Mouse (Mus musculus): ENCODE results near the gene Cdkl3. TPM values are rescaled to one million over a fixed set of nuclear protein-coding genes. Genes with fewer than 3 reads are reported as not detected.

The Cdkl3 gene
- total RNA-seq (2014; rRNA removed) (23.8 and 30.1 TPM in 2 replicates), polyA plus RNA-seq (2015; fragmentation: Nextera tagmentation; extraction: Ambion mirVana) (41.8 and 53.2 TPM in 2 replicates)

DNA sequence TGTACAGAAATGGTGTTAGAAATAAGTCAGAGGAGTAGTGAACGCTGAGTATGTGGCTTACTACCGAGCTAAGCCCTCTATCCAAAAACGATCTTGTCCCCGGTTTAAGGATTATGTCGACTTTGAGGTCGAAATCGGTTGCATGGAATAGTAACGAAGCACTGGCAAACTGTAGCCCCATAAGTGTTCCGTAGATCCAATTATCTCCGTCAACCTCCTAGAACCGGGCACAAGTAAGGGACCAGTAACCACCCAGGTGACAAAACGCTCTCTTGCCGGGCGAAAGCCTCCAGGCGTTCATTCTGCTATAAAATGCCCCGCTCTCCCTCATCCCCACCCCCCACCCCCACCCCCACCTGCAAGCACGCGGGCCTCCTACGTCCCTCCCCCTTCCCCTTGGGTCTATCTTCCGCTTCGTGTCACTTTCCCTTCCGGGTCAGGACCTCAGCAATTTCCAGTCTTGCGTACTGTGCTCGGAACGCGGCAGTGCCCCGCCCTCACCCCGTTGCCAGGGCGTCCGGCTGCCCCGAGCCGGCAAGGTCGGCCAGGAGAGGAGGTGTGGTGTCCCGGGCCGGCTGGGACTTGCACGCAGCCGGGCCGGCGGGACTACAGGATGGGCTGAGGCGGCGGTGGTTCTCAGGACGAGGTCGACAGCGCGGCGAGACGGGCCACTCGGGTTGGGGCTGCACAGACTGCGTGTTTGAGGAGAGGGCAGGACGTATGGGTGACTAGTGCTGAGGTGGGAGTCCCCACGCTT, at the start of gene Cdkl3:
TSS of gene Cdkl3 (plus strand) at position 450 of the 757 bp plus-strand sequence.
- Histone ChIP-seq H3K4me3 (ENCODE audit: low read depth, low read length) (peak within 1 kb of the TSS; percentile 85), H3K9ac (replicated peaks; ENCODE audit: low read length, poor library complexity, severe bottlenecking) (peak within 1 kb of the TSS; percentile 87), H3K36me3 (ENCODE audit: insufficient read depth, low read length) (no peaks in the 10 kb centered on the region), H3K4me2 (ENCODE audit: low read depth, low read length, poor library complexity, severe bottlenecking) (peak within 1 kb of the TSS; percentile 64), H3K9me3 (ENCODE audit: low read length) (no peaks in the 10 kb centered on the region), H3K4me1 (ENCODE audit: insufficient read depth, low read length) (peaks cover 12% of the 10 kb centered on the region; the same call in 1 of the 2 replicates), H3K27ac (ENCODE audit: low read depth, low read length) (peak within 1 kb of the TSS; percentile 90), H3K27me3 (ENCODE audit: insufficient read depth, low read length) (no peaks in the 10 kb centered on the region)
- TF ChIP-seq CTCF (IDR thresholded peaks at IDR 0.05), result no peak
- peak; percentile 89 for ATAC-seq (ENCODE audit: low FRiP score)
- peak; percentile 96 for DNase-seq (ENCODE audit: low spot score)
- WGBS, result under 1% methylated on average over 50 of the region's 51 CpGs

- DNase-seq (ENCODE audit: low spot score), result no peak
- Histone ChIP-seq H3K4me3 (ENCODE audit: low read depth, low read length) (no peak overlapping the region), H3K9ac (replicated peaks; ENCODE audit: low read length, poor library complexity, severe bottlenecking) (no peak overlapping the region), H3K27ac (ENCODE audit: low read depth, low read length) (no peak overlapping the region), H3K36me3 (ENCODE audit: insufficient read depth, low read length) (no peaks in the 10 kb centered on the region), H3K9me3 (ENCODE audit: low read length) (no peaks in the 10 kb centered on the region), H3K4me2 (ENCODE audit: low read depth, low read length, poor library complexity, severe bottlenecking) (no peak overlapping the region), H3K27me3 (ENCODE audit: insufficient read depth, low read length) (no peaks in the 10 kb centered on the region), H3K4me1 (ENCODE audit: insufficient read depth, low read length) (no peaks in the 10 kb centered on the region)
- WGBS, result 79% methylated on average over 9 of the region's 9 CpGs
- no peak for ATAC-seq (ENCODE audit: low FRiP score)
- TF ChIP-seq CTCF (IDR thresholded peaks at IDR 0.05), result no peak
Measured at GRCm38 (mm10) chr11:51956112-51956511, 47.9 kb upstream of the Cdkl3 start.

DNA sequence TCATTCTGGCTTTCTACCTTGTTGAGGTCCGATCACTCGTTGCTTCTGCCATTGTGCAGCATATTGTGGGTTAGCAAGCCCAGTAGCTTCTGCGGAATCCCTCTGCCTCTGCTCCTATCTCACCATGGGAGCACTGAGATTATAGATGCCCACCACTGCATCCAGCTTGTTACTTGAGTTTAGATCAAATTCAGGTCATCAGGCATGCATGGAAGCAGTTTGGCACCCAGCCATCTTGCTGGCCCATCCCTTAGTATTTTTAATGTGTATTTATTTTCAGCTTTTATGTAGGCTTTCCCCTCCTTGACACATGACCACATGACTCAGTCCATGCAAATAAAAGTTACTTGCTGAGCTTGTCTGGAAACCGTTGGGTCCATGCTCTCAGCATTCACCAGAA, 46.3 kb upstream of the Cdkl3 start:
- whole genome bisulfite sequencing, result 90% methylated on average over 4 of the region's 4 CpGs

GRCm38 (mm10) chr11:51959511-51959910, 44.5 kb upstream of the Cdkl3 start:
- Histone ChIP-seq H3K4me2 (ENCODE audit: low read depth, low read length, poor library complexity, severe bottlenecking) (no peak overlapping the region), H3K36me3 (ENCODE audit: insufficient read depth, low read length) (no peaks in the 10 kb centered on the region), H3K4me1 (ENCODE audit: insufficient read depth, low read length) (no peaks in the 10 kb centered on the region), H3K9me3 (ENCODE audit: low read length) (no peaks in the 10 kb centered on the region), H3K27me3 (ENCODE audit: insufficient read depth, low read length) (no peaks in the 10 kb centered on the region), H3K27ac (ENCODE audit: low read depth, low read length) (no peak overlapping the region), H3K4me3 (ENCODE audit: low read depth, low read length) (no peak overlapping the region), H3K9ac (replicated peaks; ENCODE audit: low read length, poor library complexity, severe bottlenecking) (no peak overlapping the region)
- TF ChIP-seq CTCF (IDR thresholded peaks at IDR 0.05), result no peak
- DNase-seq (ENCODE audit: low spot score), result no peak
- 90% methylated on average over 5 of the region's 5 CpGs for WGBS
- no peak for ATAC-seq (ENCODE audit: low FRiP score)

More for the DNA sequence above, 46.3 kb upstream of the Cdkl3 start:
- H3K4me3 ChIP-seq (ENCODE audit: low read depth, low read length), result no peak overlapping the region
- ATAC-seq (ENCODE audit: low FRiP score), result no peak
- no peak overlapping the region for H3K4me2 ChIP-seq (ENCODE audit: low read depth, low read length, poor library complexity, severe bottlenecking)
- H3K9me3 ChIP-seq (ENCODE audit: low read length), result no peaks in the 10 kb centered on the region
- DNase-seq (ENCODE audit: low spot score), result no peak
- H3K36me3 ChIP-seq (ENCODE audit: insufficient read depth, low read length), result no peaks in the 10 kb centered on the region
- no peak overlapping the region for H3K9ac ChIP-seq (replicated peaks; ENCODE audit: low read length, poor library complexity, severe bottlenecking)
- H3K27ac ChIP-seq (ENCODE audit: low read depth, low read length), result no peak overlapping the region
- no peaks in the 10 kb centered on the region for H3K27me3 ChIP-seq (ENCODE audit: insufficient read depth, low read length)
- TF ChIP-seq CTCF (IDR thresholded peaks at IDR 0.05), result no peak
- no peaks in the 10 kb centered on the region for H3K4me1 ChIP-seq (ENCODE audit: insufficient read depth, low read length)

DNA sequence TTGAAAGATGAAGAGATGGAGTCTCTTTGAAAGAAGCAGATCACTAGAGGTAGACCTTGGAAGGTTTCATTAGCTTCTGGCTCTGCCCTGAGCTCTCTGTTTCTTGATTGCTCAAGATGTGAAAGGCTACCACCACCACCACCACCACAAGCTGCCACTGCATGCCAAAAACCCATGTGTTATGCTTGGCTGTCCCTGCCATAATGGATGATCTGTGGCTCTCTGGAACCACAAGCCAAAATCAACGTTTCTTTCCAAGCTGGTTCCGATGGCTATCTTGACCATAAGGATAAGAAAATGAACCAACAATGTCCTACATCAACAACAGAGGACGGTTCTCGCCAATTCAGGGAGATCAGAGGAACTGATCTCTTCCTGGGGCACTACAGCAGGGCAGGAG, 44.0 kb upstream of the Cdkl3 start:
- Histone ChIP-seq H3K4me3 (ENCODE audit: low read depth, low read length) (no peak overlapping the region), H3K9me3 (ENCODE audit: low read length) (no peaks in the 10 kb centered on the region), H3K9ac (replicated peaks; ENCODE audit: low read length, poor library complexity, severe bottlenecking) (no peak overlapping the region), H3K36me3 (ENCODE audit: insufficient read depth, low read length) (no peaks in the 10 kb centered on the region), H3K27me3 (ENCODE audit: insufficient read depth, low read length) (no peaks in the 10 kb centered on the region), H3K4me2 (ENCODE audit: low read depth, low read length, poor library complexity, severe bottlenecking) (no peak overlapping the region), H3K4me1 (ENCODE audit: insufficient read depth, low read length) (no peaks in the 10 kb centered on the region), H3K27ac (ENCODE audit: low read depth, low read length) (no peak overlapping the region)
- no peak for TF ChIP-seq CTCF (IDR thresholded peaks at IDR 0.05)
- WGBS, result 92% methylated on average over 4 of the region's 4 CpGs
- DNase-seq (ENCODE audit: low spot score), result no peak
- ATAC-seq (ENCODE audit: low FRiP score), result no peak

DNA sequence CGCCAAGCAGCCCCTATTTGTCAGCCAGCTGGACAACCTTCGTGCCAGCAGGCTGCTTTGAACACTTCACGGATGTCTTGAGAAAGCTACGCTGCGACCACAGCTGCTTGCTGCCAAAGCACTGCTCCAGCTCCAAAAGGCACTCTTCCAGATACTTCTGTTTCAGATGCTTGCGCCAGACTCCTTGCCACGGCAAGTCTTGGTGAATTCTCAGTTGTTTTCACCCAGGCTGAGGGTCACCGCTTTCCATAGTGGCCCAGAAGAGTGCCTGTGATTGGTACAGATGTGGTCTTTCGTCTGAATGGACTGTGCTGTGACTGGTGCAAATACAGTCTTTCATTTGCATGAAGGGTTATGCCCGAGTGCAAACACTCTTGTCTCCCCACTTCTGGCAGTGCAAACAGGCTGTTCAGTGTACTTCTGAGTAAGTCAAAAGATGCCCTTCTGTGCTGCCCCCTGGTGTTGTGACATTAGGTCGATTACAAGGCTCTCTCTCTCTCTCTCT, 43.0 kb upstream of the Cdkl3 start:
- Histone ChIP-seq H3K27ac (ENCODE audit: low read depth, low read length) (no peak overlapping the region), H3K4me3 (ENCODE audit: low read depth, low read length) (no peak overlapping the region), H3K4me1 (ENCODE audit: insufficient read depth, low read length) (no peaks in the 10 kb centered on the region), H3K9me3 (ENCODE audit: low read length) (no peaks in the 10 kb centered on the region), H3K27me3 (ENCODE audit: insufficient read depth, low read length) (no peaks in the 10 kb centered on the region), H3K9ac (replicated peaks; ENCODE audit: low read length, poor library complexity, severe bottlenecking) (no peak overlapping the region), H3K36me3 (ENCODE audit: insufficient read depth, low read length) (no peaks in the 10 kb centered on the region), H3K4me2 (ENCODE audit: low read depth, low read length, poor library complexity, severe bottlenecking) (no peak overlapping the region)
- ATAC-seq (ENCODE audit: low FRiP score) (no peak), DNase-seq (ENCODE audit: low spot score) (peak; percentile 67)
- 64% methylated on average over 11 of the region's 11 CpGs for WGBS
- peak; percentile 49 for TF ChIP-seq CTCF (IDR thresholded peaks at IDR 0.05)
